Mouse (Mus musculus): ENCODE data around the gene Tmem238l.
A peak's percentile ranks its signal among the peaks of the same experiment; 100 is the strongest.

The Tmem238l gene

DNA sequence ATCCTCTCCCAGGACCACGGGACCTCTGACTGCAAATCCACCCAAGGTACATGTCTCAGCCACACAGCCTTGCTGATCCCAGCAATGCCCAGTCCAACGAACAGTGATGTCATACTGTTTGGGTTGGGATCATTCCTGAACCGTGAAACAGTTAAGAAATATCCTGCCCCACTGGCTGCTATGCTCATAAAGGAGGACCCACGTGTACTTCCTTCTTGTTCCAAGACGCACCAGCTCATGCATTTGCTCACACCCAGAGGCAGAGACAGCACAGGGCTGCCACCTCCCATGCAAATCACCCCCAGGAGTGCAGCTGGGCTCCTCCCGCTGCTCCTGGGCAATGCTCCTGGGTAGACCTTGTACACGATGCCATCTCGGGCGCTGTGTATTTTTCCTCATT, at the start of gene Tmem238l:
Gene Tmem238l (plus strand): TSS at position 336 of the 400 bp plus-strand sequence.
- no peak for DNase-seq

DNA sequence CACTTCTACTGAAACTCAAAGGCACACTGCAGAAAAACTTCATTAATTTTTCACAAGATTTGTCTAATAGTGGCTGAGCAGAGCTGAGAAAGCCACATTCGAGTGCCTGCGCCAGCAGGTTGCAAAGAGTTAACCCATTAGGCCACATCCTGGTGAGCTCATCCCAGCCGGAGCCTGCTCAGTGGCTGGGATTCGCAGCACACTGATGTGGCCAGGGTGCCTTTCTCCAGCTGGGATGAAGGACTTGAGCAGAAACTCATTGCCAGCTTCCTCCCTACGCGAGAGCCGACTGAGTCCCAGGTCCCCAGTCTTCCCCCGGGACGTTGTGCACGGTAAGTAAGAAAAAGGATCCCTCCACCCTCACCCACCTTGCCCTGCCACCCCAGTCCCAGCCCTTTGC, 44.6 kb upstream of the Tmem238l start, which contains the start of gene Pirt:
Gene Pirt (plus strand): TSS at position 171 of the 400 bp plus-strand sequence.
- DNase-seq: no peak

DNA sequence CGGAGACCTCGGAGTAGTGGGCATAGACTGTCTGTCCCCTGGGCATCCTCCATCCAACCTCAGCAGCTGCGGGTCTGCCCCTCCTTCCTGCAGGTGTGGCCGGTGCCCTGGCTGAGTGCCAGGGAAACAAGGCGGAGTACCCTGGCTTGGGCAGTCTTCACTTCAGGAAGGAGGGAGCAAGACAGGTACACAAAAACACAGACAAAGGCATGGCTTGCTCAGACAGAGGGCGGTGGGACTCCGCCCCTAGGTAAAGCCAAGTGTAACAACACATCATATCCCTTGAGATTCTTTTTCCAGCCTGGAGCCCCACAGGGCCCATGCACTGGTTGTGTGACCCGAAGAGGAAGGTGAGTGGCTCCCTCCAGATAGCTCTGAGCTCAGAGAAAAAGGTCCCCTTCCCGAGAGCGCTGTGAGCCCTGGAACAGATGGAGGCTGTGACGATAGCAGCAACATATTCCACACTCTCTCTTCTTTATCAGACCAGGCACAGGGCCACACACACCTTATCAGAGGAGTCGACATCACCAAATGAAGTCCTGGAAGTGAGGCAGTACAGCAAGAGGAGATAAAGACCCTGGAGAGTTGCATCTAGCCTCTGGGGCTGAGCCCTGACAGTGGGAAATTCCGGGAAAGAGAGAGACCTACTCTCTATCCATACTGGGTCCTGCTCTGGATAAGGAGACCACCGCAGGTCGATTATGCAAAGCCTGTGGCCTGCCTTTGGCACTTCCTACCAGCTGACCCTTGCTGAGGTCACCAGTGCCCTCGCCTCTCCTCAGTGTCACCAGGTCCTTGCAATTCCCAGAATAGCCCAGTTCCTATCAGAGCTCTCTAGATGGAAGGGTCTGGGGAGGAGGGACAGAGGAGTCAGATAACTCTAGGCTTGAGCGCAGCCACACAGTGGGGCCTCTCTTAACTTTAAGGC, 43.6 kb upstream of the Tmem238l start:
- peak; percentile 13 for DNase-seq

DNA sequence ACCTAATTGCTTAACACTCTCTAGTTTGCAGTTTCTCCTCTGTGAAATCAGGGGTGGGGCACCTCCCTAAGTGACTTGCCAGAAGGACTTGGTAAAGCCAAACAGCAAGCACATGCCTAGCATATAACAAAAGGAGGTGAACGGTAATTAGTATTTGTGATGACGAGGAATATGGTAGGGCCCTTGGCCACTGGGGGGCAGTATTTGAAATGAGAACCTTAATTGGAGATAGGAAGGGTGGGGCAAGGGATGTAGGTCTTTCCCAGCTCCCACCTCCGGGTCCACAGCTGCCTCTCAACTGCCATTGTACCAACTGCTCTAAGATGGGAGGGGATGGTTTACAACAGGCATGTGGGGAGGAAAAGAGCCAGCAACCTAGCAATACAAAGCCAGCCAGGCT, 42.2 kb upstream of the Tmem238l start:
- peak; percentile 76 for DNase-seq

DNA sequence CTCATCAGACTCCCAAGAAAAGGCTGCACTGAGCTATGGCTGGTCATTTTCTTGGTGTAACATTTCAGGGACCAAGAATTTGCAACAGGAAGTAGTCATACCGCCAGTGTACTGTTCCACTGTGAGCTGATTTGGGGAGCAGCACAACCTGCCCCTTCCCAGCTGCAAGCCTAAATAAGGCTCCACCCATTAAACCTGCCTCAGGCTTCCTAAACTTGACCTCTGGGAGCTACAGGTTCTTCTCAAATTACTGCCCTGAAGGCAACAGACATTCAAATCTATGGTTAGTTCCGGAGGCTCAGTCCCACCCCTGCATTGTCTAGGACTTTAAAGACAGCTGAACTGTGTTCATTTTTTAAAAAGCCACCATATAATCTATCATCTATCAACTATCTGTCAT, 36.4 kb upstream of the Tmem238l start:
- no peak for DNase-seq

DNA sequence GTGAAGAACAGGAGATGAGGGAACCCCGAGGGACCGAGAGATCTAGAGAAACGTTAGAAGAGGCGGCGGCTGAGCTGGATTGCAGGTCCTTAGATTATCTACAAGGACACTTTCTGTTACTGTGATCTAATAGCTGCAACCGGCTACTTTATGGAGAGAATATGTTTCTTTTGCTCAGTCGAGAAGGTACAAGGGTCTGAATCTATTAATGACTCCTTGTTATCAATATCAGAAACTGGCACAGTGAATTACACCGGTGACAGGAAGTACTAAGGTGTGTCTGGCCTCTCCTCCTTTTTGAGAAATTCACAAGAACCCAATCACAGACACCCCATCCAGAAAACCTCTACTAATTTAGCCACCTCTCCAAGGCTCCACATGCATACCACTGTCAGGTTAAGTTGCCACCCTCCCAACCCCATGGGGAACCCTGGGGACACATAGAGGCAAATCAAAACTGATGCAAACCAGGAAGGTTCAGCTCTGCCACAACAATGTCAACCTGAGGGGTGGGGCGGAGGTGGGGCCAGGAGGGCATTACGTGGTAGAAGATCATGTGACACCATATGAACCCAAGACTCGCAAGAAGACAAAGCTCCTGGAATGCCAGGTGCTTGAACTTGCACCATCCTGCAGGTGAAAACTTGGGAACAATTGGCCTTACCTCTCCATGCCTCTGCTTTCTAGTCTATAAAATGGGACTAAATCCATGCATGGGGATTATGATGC, 32.2 kb upstream of the Tmem238l start:
- no peak for DNase-seq

DNA sequence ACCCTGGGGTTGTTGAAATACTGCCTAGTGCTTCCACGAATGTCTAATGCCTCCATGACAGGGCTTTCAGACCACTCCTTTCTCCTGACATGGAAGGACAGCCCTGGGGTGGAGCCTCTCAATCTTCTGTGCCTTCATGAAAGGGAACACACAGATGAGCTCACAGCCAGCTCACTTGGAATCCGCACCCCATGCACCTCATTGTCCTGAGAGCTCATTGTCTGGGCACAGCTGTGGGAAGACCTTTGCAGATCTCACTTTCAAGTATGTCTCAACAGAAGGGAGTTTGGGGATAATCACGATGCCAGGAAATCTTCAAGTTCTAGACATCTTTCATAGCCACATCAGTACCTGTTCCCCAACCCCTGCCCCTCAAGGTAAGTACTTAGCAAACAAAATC, 28.1 kb upstream of the Tmem238l start:
- no peak for DNase-seq

- DNase-seq: no peak
Observed at GRCm38 (mm10) chr11:66932827-66933599, 23.4 kb upstream of the Tmem238l start.

DNA sequence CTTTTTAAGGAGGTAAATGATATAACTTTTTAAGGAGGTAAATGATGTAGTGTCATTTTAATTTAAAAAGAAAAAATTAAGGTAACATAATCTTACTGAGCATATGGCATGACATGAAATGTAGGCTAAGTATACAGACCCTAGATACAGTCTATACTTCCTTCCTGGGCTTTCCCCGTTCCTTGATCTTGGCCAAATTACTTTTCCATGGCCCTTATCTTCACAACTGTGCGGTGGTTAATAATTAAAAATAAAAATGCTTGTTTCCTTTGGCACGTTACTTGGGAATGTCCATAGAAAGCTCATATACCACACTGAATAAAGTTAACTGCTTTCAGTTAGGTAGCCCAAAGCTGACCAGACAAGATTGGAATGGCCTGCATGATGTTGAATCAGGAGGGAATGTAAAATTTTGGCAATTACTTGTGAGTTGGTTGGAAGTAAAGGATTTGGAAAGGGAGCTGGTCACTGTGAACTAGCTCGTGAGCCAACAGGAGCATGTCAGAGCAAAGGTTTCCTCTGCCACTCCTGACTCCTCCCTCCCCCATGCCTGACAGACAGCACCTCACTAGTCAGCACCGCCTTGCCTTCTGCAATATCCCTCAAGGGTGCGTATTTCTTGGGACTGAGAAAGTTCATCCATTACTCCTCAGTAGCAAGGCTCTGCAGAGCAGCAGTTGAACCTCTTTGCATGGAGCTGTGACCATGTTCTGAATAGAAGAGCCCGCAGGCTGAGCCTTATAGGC, 21.8 kb upstream of the Tmem238l start:
- DNase-seq: no peak

DNA sequence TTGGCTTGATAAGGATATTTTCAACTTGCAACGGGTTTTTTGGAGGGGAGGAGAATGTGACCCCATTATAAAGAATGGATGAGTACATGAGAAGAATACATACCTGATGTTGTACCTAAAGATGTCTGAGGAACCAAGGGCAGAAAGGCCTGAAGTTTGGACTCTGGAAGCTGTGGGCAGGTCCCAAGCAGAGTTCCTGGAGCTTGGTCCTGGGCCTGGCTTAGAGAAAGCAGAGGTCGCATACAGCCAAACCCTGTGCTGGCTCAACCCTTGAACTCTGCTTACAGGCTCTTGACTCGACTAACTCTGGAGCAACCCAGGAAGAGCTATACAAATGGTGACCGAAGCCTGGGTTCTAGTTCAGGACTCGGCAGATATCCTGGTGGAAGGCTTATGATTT, 14.4 kb upstream of the Tmem238l start:
- DNase-seq: no peak

GRCm38 (mm10) chr11:66945224-66945767, 11.1 kb upstream of the Tmem238l start:
- DNase-seq: no peak

DNA sequence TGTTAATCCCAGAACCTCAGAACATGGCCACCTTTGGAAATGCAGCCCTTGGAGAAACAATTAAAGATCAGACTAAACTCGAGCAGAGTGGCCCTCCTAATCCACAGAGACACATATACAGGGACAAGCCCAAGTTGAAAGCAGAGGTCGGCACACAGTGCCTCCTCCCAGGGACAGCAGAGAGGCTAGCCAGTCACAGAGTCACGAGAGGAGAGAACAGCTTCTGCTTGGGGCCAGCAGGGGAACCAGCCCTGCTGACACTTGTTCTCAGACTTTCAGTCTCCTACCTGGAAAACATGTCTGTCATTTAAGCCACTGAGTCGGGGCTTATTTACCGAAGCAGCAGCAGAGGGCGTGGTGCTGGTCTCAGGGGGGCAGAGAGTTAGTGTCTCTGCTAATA, 9.9 kb upstream of the Tmem238l start:
- no peak for DNase-seq

DNA sequence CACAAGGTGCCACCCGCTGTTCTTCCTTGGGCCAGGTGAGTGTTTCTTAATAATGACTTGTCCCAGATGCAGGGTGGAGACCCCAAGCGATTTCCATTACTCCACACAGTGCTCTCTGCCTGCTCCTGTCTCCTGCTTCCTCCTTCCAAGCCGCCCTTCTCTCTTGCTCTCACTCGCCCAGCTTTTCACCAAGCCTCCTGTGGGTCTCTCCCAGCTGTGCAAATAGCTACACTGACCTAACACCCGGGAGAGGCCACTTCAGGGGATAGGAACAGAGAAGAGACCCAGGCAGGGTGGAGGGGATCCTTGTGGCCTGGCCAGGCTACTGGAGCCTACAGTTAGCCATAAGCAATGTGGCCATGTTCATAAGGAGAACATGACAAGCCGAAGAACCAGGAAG, 9.5 kb upstream of the Tmem238l start:
- DNase-seq: no peak

GRCm38 (mm10) chr11:66960797-66961196, 4.4 kb downstream of the Tmem238l start:
- DNase-seq: no peak

- no peak for DNase-seq
Observed at GRCm38 (mm10) chr11:66961447-66962176, 5.2 kb downstream of the Tmem238l start.

- no peak for DNase-seq
Observed at GRCm38 (mm10) chr11:66963462-66963861, 7.0 kb downstream of the Tmem238l start.

GRCm38 (mm10) chr11:66966500-66967116, 10.2 kb downstream of the Tmem238l start:
- DNase-seq: no peak

DNA sequence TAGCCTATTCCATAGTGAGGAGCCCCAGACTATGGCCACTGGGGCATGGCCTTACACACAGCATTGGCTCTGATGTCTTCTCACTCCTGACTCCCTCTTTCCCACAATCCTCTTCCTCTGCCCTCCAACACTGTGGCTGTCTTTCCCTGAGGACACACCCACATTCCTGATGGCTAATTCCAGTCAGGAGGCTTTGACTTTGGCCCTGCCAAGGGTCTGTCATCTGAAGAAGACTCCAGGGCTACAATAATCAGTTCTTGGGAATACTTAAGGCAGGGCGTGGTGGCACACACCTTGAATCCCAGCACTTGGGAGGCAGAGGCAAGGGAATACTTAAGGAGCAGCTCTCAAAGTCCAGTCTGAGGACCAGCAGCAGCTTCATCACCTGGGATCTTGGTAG, 12.1 kb downstream of the Tmem238l start:
- no peak for DNase-seq

DNA sequence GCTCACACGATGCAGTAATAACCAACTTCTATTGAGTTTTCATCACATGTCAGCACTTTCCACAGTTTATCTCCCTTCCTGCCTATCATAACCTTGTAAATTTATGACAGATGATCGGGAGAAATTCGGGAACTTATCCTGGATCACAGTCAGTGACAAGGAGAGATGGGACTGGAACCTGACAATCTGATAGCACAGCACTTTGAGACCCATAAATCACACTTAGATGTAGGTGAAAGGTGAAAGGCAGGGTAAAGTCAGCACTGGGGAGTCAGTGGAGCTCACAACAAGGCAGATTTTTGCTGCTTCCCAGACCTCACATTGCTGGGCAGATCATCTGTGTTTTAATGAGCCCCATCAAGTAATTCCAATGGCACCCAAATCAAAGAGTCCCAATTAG, 17.1 kb downstream of the Tmem238l start:
- no peak for DNase-seq

DNA sequence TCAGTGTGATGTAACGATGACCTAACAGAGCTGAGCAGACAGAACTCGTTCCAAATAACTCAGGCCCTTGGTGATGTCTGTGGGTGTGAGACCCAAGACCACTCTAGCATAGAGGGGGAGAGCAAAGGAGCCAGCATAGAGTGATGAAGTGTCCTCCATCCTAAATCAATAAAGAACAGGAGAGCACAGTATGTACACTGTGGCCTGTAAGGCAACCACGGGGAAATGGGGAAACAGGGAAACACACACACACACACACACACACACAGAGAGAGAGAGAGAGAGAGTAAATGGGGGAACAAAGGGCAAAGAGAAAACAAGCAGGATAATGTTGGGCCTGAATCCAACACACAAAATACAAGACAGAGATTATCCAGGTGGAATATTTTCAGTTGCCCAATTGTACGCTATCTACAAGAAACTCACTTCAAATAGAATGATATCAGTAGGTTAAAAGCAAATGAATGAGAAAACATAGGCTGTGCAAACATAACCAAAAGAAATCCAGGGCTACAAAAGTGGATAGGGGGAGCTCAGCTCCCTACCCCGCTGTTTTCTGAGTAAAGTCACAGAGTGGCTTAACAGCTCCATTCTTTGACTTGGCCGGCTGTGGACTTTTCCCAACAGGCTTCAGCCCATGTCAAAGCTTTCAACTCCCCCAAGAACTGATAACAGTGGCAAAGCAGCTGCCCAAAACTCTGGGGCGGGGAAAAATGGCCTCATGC, 19.3 kb downstream of the Tmem238l start:
- no peak for DNase-seq
